Mouse (Mus musculus): ENCODE measurements around the gene Slc38a8. TPM values are rescaled to one million over a fixed set of nuclear protein-coding genes. Genes with fewer than 3 reads are reported as not detected.

Gene Slc38a8
- total RNA-seq (2021): not detected
- long read RNA-seq, experiment 1: 0 reads
- long read RNA-seq, experiment 2: 0 reads

DNA sequence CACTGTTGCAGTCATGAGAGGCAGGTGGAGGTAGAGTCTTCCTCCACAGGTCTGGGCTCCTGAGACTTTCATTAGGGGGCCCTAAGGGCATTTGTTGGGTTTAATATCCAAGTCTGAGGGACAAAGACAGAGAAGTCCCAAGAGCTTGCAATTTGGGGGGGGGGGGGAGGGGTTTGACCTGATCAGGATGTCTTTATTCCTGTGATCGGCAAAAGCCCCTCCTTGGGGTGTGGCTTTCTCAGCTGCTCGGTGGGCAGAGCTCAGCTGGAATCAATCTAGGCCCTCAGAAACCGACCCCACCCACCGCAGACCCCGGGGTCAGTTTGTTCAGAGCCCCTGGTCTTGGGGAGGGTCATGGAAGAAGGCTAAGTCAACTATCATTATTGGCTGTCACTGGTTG lies at the start of gene Slc38a8:
Gene Slc38a8 (minus strand): TSS at position 101 of the 400 bp plus-strand sequence.
- DNase-seq: no peak

DNA sequence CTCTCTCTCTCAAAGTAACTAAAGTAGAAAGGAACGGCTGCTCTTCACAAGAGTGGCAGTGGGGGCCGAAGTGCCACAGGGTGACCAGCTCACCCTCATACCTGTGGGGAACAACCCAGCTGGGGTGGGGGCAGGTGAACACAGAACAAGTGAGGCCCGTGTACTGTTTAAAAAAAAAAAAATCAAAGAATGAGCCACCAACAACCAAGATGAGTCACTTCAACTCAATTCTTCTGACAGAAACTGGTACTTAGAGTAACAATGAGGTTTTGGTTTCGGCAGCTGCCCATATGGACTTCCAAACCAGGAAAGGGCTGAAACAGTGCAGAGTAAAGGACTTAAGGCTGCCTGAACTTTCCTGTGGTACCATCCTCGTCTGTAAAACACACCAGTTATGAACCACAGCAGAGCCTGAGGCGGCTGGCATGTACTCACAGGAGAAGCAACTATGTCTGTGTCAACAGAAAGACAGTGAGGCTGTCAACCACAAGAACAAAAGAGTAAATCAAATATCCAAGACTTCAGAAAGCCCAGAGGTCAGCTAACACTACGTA lies 47.1 kb upstream of the Slc38a8 start:
- DNase-seq: no peak

DNA sequence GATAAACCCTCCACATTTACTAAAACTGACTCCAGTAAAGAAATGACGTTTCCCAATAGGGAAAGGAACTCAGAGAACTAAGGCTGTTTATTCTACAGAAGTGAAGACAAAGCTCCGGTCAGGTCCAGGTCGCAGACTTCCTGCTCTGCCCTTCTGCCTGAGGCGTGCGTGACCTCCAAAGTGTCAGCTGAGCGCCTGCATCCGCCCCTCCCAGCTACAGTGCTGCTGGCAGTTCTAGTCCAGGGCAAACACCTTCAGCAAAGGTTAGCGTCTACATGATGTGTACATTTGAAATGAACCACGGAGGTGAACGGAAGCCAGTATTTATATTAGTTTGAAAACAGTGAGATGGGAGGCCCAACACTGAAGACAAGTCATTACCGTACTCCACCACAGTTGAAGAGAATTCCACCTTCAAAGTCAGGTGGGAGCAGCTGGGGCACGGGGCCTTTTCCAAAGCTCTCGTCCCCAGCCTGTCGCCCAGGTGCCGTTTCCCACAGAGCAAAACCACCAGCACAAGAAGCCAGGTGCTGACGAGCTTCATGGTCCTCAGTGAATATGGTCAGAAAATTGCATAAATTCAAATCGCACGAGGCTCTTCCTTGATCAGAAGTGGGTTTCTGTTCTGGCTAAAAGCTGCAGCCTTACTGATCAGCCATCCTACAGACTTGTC lies 45.7 kb upstream of the Slc38a8 start:
- no peak for DNase-seq

DNA sequence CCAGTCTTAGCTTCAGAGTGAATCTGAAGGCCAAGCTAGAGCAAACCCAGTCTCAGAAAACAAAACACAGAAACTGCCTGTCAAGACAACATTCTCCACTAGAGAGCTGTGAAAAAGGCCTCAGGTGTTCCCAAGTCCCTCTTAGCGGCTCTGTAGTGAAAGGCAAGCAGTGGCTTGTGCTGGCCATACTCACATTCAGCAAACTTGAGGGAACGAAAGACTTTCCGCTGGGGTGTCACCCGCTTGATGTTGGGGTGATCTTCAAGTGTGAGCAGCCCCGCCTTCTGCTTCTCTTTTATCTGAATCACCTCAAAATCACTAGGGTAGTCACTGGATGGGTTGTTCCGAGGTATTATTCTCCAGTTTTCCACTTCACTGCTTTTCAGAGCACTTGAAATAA lies 44.3 kb upstream of the Slc38a8 start:
- DNase-seq: no peak

DNA sequence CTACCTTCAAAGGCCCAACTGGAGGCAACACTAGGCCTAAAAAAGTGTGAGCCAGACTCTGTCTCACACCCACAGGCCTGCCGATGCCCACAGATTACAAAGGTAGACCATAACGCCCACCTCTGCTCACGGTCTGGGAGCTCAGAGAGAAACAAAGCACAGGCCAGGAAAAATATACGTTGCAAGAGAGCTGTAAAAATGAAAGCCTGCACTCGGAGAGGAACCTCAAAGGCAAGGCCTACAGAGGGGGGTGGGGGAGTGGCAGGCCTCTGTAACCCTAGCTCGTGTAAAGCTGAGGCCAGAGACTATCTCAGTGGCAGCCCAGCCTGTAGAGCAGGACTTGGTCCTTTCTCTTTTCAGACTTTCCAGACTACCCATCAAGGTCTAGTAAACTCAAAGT lies 43.7 kb upstream of the Slc38a8 start:
- DNase-seq: no peak

DNA sequence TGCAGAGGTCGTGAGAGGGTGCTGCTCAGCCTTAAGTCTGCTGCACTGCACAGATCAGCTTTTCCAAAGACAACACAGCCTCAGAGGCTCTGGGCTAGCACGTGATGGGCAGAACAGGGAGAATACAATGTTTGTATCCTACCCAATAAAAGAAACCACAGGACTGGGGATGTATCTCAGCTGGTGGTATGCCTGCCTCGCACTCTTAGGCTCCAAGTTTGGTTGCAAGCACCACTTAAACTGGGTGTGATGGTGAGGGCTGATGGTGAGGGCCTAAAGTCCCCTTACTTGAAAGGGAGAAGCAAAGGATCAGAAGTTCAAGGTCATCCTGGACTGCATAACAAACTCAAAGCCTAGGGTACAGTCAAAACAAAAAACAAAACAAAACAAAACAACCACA lies 43.1 kb upstream of the Slc38a8 start:
- no peak for DNase-seq

DNA sequence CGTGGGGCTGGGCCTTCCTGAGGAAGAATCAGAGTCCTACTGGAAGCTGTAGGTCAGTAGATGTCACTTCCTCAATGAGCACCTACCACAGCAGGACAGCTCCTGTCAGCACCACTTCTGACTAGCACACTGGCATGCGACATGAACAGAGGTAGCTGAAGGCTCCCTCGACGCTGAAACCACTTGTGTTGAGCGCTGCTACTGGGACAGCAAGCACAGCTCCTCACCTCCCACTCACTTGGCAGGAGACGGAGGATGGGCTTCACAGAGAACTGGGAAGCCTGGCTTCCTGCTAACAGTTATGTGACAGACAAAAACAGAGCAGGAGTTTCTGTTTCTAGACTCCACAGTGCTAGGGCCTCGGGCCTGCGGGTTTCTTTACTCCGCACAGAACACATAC lies 30.5 kb upstream of the Slc38a8 start:
- no peak for DNase-seq

DNA sequence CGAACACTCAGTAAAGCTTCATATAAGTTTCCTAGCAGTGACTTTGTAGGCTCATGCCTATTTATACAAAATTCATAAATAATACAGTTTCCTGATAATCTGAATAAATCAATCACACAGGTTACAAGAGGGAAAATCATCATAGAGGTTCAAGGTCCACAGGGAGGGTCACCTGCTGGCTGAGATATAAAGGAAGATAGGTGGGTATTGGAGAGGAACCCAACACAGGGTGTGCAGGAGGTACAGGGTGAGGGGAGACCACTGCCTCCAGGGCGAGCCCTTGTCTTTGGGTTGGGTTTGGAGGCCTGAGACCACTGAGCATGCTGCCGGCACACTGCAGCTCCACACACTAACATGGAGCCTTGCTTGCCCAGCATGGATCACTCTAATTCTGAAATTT lies 29.9 kb upstream of the Slc38a8 start:
- DNase-seq: no peak

DNA sequence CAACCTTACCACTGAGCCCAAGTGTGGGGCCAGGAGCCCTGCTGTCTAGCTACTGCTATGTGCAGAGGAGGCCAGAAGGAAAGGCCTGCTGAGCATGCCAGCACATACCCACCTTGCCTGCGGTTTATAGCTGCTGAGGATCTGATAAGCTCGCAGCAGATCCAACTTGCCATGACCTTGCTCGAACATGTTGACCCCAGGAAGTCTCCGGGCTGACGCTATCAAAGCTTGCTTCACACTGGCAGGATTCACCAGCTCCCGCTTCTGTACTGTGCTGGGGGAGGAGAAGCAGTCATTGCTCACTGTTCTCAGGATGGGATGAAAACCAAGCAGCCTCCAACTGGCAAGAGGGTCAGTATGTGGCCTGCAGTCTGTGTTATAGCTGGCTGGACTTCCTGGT lies 29.4 kb upstream of the Slc38a8 start:
- peak; percentile 18 for DNase-seq

DNA sequence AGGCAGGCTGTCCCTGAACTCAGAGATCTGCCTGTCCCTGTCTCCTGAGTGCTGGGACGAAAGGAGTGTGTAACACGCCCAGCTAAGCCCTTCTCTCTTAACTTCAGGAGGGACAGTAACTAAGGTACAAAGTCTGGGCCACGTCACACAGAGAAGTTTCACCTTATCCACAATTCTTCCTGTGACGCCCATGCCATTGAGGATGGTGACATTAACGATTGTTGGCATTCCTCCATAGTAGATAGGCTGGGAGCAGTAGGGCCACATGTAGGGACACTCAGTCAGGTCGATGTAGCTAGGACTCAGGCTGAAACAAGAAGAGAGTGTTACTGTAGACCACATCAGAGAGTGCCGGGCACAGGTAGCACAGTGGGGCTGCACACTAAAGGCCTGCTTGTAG lies 27.3 kb upstream of the Slc38a8 start:
- no peak for DNase-seq

DNA sequence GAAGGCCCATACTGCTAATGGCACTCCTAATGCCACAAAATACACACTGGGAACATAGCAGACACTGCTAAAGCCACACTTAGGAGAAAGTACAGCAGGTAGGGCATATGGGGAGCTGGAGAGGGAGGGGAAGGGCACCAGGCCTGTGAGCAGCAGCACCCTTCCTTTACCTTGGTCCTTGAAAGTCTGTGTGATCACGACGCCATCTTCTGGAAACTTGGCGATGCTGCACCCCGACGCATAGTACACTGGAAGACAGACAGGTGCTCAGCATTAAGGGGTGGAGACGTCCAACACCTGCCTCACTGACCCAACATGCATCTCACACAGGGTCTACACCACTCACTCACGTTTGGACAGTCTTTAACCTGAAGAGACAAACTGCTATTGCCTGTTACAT lies 18.6 kb upstream of the Slc38a8 start:
- DNase-seq: no peak

DNA sequence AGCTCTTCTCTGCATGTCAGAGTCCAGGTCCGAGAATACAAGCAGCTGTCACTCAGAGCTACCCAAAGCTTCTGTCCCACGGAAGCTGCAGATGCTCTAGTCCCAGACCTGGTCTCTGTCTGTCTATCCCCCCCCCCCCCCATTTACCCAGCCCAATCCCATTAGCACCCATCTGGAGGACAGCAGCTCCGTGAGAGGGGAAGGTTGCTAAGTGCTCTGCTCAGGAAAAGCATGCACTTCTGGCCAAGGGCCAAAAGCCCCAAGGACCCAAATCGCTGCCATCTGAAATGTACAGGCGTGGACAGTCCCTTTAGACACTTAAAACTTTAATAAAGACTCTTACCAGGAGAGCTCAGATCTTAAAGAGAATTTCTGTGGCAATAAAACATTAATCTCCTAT lies 15.2 kb upstream of the Slc38a8 start:
- no peak for DNase-seq

DNA sequence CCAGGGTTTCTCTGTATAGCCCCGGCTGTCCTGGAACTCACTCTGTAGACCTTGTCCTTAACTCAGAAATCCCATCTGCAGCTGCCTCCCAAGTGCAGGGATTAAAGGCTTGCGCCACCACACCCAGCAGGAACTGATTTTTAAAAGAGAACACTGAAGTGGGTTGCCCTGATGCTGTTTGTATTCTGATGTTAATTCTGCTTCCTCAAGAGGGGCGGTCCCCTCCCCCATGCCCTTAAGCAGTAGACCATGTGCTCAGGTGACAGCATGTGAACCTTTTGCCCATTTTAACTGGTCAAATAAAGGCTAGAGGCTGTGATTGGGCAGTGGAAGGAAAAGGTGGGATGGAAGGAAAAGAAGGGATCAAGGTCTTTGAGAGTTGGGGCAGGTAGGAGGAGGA lies 14.3 kb upstream of the Slc38a8 start:
- no peak for DNase-seq

DNA sequence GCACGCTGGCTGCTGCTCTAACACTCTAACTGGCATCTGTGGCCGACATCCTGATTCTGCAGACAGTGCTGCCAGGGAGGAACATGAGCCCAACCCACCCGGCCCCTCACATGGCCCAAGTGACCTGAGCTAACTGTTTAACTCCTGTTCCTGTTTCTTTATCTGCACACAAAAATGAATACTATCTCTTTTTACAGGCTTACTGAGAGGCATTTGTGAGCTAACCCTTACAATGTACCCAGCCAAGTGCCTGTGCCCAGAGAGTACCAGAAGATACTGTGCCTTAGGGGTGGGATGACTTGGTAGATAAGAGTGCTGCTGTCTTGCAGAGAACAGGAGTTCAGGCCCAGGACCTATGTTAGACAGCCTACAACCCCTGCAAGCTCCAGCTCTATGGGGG lies 13.4 kb upstream of the Slc38a8 start:
- no peak for DNase-seq

DNA sequence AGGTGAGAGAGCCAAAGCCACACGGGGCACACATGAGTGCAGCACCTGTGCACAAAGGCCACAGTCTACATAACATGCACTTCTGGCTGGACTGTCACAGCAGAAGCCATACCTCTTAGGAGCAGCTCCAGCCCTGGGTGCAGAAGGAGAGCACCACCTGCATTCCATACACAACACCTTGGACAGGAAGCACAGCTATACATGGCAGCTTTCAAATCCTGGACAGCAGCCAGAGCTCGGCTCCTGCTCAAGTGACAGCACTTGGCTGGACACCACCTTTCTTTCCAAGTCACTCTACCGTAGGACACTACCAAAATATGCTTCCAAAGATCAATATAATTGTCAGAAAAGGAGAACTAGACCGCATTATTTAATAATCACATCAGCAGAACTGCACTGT lies 11.9 kb upstream of the Slc38a8 start:
- DNase-seq: no peak

DNA sequence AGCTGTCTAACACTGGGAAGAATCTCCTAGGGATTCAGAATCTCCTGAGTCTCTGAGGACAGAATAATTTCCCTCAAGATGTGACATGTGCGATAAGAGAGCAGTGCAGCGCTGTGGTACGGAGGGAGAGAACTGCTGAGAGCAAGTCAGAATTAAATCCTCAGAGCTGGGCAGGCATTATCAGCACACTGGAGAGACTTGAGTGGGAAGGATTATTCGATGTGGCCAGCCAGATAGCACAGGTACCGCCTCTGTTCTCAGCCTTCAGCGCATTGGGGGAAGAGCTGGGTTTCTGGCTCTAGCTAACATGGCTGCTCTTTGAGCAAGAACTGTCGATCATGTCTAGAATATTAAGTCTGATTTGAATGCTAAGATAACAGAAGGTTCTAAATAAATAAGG lies 10.2 kb upstream of the Slc38a8 start:
- DNase-seq: no peak

DNA sequence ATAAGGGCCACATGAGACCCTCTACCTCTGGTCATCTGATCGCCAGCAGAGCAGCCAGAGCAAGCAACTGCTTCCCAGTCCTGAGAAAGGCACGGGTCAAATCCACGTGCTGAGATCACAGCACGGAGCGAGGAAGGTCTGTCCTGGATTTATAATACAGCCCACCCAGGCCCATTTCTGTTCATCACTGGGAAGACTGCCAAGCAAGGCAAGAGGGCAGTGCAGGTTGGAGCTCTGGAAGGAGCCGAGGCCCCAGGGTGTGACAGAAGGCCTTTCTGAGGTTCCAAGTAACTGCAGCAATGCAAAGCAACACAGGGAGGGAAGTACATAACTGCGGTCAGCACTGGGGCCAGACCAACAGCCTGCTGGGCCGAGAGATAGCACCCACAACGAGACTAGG lies 9.0 kb upstream of the Slc38a8 start:
- no peak for DNase-seq

DNA sequence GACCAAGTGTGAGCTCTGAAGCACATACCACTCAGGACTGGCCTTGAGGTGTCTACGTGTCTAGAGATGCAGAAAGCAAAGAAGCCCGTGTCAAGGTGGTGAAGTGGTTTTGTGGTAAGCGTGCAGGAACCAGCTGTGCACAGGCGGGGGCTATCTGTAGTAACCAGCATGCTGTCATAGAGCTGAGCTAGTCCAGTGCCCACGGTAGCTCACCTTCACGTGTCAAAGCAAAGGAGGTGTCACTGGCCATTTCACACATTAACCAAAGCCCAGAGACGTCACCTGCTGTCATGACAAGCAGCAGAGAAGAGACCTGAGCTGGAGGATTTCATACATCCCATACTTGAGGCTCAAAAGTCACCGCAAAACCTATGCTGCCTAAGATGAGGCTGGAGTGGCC lies 4.6 kb upstream of the Slc38a8 start:
- no peak for DNase-seq

DNA sequence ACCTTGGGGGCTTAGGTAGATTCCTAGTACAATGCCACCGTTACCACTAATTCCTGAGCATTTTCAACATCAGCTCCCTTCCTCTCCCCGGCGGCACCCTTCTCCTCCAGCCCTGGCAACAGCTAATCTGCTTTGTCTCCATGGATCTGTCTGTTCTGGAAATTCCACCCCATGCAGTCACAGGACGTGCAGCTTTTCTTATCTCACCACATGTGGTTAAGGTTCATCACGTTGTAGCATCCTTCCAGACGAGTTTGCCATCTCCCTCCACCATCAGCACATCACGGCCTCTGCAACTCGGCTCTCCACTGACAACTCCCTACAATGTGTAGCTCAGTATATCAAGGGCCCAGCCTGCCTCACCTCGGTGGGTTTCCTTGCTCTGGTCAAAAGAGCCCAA lies 4.0 kb upstream of the Slc38a8 start:
- DNase-seq: no peak

DNA sequence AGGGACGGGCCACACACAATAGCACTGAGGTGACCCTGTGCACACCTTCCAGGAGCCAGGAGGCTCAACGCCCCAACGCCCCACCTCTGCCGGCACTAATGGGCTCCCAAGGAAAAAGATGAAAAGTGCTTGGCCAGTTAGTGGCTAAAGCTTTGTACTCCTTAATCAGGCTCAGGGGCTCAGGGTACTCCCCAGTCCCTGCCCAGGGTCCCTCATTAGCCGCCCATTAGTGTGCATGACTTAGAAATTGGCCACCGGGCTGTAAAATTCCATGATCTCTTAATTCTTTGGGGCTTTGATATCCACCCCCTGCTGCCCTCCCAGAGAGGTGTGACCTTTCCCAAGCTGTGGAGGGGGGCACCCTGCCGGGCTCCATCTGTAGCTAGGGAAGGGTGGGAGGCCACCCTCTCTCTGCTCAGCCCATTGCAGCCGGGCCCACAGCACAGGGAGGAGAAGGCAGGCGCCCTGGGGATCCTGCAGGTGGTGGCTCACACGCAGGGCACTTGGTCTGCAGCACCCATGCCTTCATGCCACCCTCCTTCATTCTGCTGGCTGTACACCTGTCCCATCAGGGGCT lies 1.8 kb upstream of the Slc38a8 start:
- DNase-seq: no peak

DNA sequence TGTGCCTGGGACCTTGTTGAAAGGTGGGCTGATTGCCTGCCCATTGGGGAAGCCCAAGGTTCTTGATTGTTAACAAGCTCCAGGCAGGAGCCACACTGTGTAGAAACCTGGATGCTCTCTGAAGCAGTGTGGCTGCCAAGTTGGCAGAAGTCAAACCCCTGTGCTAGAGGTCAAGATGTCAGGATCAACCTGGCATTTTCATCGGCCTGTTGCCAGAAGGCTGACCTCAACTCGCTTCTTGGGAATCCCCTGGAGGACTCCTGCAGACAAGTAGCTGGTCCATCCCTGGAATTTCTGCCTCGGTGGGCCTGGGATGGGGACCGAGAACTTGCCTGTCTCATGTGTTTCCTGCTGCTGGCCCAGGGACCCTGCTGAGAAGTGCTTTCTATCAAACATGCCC lies 613 bp upstream of the Slc38a8 start:
- no peak for DNase-seq

DNA sequence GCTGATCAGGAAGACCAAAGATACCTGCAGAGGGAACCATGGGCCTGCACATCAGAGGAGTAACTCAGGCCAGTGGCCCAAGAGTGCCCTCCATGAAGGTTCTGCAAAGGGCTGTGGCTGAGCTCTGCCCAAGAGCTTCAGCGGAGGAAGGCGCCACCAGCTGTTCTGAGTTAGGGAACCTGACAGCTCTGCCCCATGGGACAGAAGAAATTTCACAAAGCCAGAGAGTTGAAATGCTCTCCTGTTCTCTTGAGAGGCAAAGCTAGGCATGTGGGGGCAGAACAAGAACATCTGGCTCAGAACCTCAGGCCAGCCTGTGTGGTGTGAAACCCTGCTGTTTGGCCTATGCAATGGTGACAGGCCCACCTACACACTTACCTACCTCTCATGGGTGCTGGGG lies 1.7 kb downstream of the Slc38a8 start:
- no peak for DNase-seq

DNA sequence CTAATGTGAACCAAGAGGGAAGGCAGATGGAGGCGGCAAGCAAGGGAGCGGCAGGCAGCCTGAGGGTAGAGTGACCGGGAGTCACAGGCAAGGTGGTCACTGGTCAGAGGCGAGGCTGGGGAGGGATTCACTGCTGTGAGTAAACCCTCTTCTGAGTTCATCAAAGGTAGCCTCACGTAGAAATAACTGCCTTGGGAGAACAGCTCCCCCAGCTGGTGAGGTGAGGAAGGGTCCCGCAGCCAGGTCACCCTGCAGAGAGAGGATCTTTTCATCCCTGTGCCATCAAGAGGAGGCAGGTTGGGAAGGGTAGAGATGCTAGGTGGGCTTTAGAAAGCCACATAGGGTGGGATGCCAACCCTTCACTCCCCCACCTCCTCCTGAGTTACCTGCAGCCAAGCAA lies 4.7 kb downstream of the Slc38a8 start:
- peak; percentile 79 for DNase-seq

DNA sequence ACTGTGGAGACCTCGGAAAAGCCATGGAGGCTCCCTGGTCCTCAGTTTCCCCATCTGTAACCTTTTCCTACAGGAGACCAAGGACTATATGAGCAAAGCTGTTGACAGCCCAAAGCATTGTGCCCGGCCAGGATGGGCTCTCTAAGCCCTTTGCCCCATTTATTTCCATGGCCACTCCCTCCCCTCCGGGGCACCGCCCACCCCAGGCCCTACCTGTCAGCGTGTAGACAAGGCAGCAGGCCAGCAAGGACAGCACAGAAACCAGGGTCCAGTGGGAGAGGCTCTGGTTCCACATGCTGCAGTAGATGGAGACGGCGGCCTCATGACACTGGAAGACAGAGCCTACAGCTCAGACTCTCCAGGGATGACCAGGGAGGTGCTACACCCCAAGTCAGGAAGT lies 14.4 kb downstream of the Slc38a8 start:
- no peak for DNase-seq

Data from adrenal gland, postnatal 10 days (tissue).